Mouse (Mus musculus): ENCODE measurements around the gene Tmem259. TPM values are rescaled to one million over a fixed set of nuclear protein-coding genes. Genes with fewer than 3 reads are reported as not detected.

Tmem259 gene
- polyA plus RNA-seq, 1 experiment from 2014 or later, result 20.3 TPM

DNA sequence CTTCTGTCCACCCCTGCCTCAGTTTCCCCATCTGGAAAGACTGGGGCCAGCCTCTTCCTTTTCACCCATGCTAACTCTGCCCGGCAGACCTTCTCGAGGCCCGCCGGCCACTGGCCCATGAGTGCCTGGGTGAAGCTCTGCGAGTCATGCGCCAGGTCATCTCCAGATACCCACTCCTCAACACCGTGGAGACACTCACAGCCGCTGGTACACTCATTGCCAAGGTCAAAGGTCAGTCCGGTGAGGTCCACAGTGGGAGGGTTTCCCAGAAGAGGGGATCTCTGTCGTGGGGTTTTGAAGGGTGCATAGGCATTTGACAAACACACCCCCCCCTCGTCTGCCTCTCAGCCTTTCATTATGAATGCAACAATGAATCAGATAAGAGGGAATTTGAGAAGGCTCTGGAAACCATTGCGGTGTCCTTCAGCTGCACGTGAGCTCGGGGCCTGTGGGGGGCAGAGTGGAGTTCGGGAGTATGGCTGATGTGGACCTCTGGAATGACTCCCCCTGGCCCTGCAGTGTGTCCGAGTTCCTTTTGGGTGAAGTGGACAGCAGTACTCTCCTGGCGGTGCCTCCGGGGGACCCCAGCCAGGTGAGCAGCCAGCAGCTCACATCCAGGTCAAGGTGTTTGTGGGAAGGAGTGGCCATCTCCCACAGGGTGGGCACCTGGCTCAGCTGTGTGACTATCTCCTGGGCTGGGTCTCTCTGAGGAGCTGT lies 36.6 kb upstream of the Tmem259 start:
- 77% methylated on average over 18 of the region's 18 CpGs for WGBS
- Histone ChIP-seq H3K27ac (replicated peaks in 1 of 2; ENCODE audit: control insufficient read depth in 1 of 2, insufficient read depth in 1 of 2, low read depth in 2 of 2, low read length in 2 of 2) (no peak overlapping the region), H3K27me3 (ENCODE audit: control insufficient read depth, insufficient read depth, low read length) (0 out of 2 replicates have a peak, but pooled peaks cover under 1% of the 10 kb centered on the region), H3K9ac (ENCODE audit: low read length) (no peak overlapping the region), H3K4me2 (ENCODE audit: low read length) (peak overlapping the region; percentile 56; the same call in 1 of the 2 replicates), H3K9me3 (ENCODE audit: control insufficient read depth, low read length) (no peaks in the 10 kb centered on the region), H3K36me3 (ENCODE audit: control insufficient read depth, insufficient read depth, low read length) (no peaks in the 10 kb centered on the region), H3K4me1 (ENCODE audit: control insufficient read depth in 2 of 2, insufficient read depth in 2 of 2, low read length in 2 of 2) (peaks cover 13 to 15% of the 10 kb centered on the region in 2 experiments; a peak in 3 of 4 replicates), H3K4me3 (ENCODE audit: control insufficient read depth in 1 of 2, insufficient read depth in 1 of 2, low read depth in 1 of 2, low read length in 2 of 2) (no peak overlapping the region)
- no peak for ATAC-seq (ENCODE audit: insufficient number of reproducible peaks, insufficient read depth, low FRiP score, low read depth)

DNA sequence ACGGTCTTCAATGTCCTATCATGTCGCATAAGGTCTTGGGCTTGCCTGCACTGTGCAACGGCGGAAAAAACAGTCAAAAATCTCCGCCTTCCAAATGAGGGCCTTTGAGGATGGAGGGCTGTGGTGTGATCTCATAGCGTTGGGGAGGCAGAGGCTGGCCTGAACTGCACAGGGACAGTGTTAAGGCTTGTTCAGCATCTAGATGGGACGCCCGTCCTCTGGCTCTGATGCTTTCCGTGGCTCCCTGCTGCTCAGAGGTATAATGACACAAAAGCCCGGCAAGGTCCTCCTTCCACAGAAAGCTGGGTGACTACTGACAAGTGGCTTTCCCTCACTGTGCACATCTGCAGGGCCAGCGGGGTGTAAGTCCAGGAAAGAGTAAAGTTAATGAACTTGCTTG lies 36.1 kb upstream of the Tmem259 start:
- Histone ChIP-seq H3K9me3 (ENCODE audit: control insufficient read depth, low read length) (no peaks in the 10 kb centered on the region), H3K4me3 (ENCODE audit: control insufficient read depth in 1 of 2, insufficient read depth in 1 of 2, low read depth in 1 of 2, low read length in 2 of 2) (peak overlapping the region in 1 of 2 experiments; percentile 32; a peak in 2 of 4 replicates), H3K4me2 (ENCODE audit: low read length) (peak overlapping the region; percentile 56), H3K9ac (ENCODE audit: low read length) (peak overlapping the region; percentile 6; the same call in 1 of the 2 replicates), H3K27me3 (ENCODE audit: control insufficient read depth, insufficient read depth, low read length) (peaks cover 6% of the 10 kb centered on the region), H3K27ac (replicated peaks in 1 of 2; ENCODE audit: control insufficient read depth in 1 of 2, insufficient read depth in 1 of 2, low read depth in 2 of 2, low read length in 2 of 2) (no peak overlapping the region), H3K36me3 (ENCODE audit: control insufficient read depth, insufficient read depth, low read length) (no peaks in the 10 kb centered on the region), H3K4me1 (ENCODE audit: control insufficient read depth in 2 of 2, insufficient read depth in 2 of 2, low read length in 2 of 2) (peaks cover 13 to 15% of the 10 kb centered on the region in 2 experiments; a peak in 3 of 4 replicates)
- WGBS, result 34% methylated on average over 11 of the region's 11 CpGs
- ATAC-seq (ENCODE audit: insufficient number of reproducible peaks, insufficient read depth, low FRiP score, low read depth), result no peak

DNA sequence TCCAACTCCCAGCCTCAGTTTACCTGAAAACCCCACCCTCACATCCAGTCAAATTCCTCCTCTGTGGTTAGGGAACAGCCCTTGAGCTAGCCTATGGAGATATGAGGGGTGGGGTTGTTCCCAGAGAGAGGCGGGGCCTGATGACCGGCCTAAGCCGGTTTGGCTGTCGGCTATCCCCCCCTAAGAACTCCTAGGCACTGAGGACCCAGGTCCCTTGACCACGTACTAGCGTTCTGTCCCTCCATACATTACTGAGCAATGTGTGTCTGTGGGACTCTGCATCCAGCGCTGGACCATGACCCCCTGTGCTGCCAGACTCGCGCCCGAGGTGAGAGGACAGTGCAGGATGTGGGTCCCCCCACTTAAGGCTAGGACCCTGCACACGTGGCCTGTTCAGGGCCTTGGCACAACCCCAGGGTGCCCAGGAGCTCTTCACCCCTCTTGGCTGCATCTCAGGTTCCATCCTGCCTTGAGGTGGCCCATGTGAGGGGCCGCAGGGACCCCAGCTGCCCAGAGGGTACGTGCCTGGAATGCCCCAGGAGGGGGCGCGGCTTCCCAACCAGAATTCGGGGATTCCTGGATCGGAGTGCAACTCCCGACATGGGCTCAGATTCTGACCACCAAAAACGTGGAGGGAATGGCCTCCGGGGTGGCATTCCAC lies 35.5 kb upstream of the Tmem259 start:
- Histone ChIP-seq H3K36me3 (ENCODE audit: control insufficient read depth, insufficient read depth, low read length) (no peaks in the 10 kb centered on the region), H3K4me2 (ENCODE audit: low read length) (peak overlapping the region; percentile 56), H3K27ac (replicated peaks in 1 of 2; ENCODE audit: control insufficient read depth in 1 of 2, insufficient read depth in 1 of 2, low read depth in 2 of 2, low read length in 2 of 2) (peak overlapping the region; percentile 18 to 26; a peak in 2 of 4 replicates), H3K4me3 (ENCODE audit: control insufficient read depth in 1 of 2, insufficient read depth in 1 of 2, low read depth in 1 of 2, low read length in 2 of 2) (peak overlapping the region in 1 of 2 experiments; percentile 32; a peak in 2 of 4 replicates), H3K27me3 (ENCODE audit: control insufficient read depth, insufficient read depth, low read length) (peaks cover 12% of the 10 kb centered on the region), H3K9me3 (ENCODE audit: control insufficient read depth, low read length) (no peaks in the 10 kb centered on the region), H3K9ac (ENCODE audit: low read length) (peak overlapping the region; percentile 6), H3K4me1 (ENCODE audit: control insufficient read depth in 2 of 2, insufficient read depth in 2 of 2, low read length in 2 of 2) (peaks cover 13 to 15% of the 10 kb centered on the region in 2 experiments; a peak in 3 of 4 replicates)
- ATAC-seq (ENCODE audit: insufficient number of reproducible peaks, insufficient read depth, low FRiP score, low read depth), result peak; percentile 51
- 13% methylated on average over 20 of the region's 20 CpGs for WGBS

DNA sequence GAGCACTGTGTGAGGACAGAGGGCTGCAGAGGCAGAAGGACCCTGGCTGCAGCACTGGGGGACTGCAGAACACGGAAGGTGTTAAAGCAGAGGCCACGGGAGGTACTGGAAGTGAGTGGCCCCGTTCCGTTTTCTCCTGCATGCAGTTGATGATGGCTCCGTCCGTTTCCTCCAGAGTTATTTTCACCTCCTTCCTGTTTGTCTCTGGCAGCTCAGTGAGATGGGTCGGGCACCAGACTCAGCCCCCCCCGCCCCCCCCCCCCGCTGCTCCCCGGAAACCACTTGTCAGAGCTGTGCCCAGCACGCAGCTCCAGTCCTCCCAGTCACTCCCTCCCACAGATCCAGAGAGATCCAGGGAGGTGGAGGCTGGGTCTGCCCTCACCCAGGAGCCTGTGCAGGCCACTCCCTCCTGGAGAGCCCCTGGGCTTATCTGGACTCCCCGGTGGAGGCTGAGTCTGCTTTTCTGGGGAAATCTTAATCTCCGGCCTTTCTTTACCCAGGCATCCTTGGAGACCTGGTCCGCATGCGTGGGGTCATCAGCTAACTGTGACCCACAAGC lies 34.7 kb upstream of the Tmem259 start:
- Histone ChIP-seq H3K4me1 (ENCODE audit: control insufficient read depth in 2 of 2, insufficient read depth in 2 of 2, low read length in 2 of 2) (peaks cover 13 to 15% of the 10 kb centered on the region in 2 experiments; a peak in 3 of 4 replicates), H3K27ac (replicated peaks in 1 of 2; ENCODE audit: control insufficient read depth in 1 of 2, insufficient read depth in 1 of 2, low read depth in 2 of 2, low read length in 2 of 2) (peak overlapping the region; percentile 17 to 26), H3K9me3 (ENCODE audit: control insufficient read depth, low read length) (no peaks in the 10 kb centered on the region), H3K4me3 (ENCODE audit: control insufficient read depth in 1 of 2, insufficient read depth in 1 of 2, low read depth in 1 of 2, low read length in 2 of 2) (peak overlapping the region in 1 of 2 experiments; percentile 18; a peak in 2 of 4 replicates), H3K4me2 (ENCODE audit: low read length) (peak overlapping the region; percentile 56), H3K27me3 (ENCODE audit: control insufficient read depth, insufficient read depth, low read length) (peaks cover 20% of the 10 kb centered on the region), H3K36me3 (ENCODE audit: control insufficient read depth, insufficient read depth, low read length) (no peaks in the 10 kb centered on the region), H3K9ac (ENCODE audit: low read length) (peak overlapping the region; percentile 6)
- 3% methylated on average over 15 of the region's 15 CpGs for WGBS
- ATAC-seq (ENCODE audit: insufficient number of reproducible peaks, insufficient read depth, low FRiP score, low read depth), result peak; percentile 37; the same call in 1 of the 2 replicates

DNA sequence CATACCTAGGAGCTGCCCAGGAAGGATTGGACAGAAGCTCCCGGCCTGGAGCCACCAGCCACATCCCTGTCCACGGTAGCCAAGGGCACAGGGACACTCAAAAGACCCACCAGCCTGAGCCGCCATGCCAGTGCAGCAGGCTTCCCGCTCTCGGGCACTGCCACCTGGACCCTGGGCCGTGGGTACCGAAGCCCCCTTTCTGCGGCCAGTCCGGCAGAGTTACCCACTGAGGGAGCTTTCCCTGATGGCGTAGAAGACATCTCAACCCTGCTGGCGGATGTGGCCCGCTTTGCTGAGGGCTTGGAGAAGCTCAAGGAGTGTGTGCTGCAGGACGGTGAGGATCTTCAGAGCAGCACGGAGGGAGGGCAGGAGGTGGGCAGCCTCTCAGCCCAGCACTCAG lies 33.6 kb upstream of the Tmem259 start:
- Histone ChIP-seq H3K4me3 (ENCODE audit: control insufficient read depth in 1 of 2, insufficient read depth in 1 of 2, low read depth in 1 of 2, low read length in 2 of 2) (no peak overlapping the region), H3K9me3 (ENCODE audit: control insufficient read depth, low read length) (no peaks in the 10 kb centered on the region), H3K4me1 (ENCODE audit: control insufficient read depth in 2 of 2, insufficient read depth in 2 of 2, low read length in 2 of 2) (peaks cover 13 to 15% of the 10 kb centered on the region in 2 experiments; a peak in 3 of 4 replicates), H3K4me2 (ENCODE audit: low read length) (no peak overlapping the region), H3K36me3 (ENCODE audit: control insufficient read depth, insufficient read depth, low read length) (no peaks in the 10 kb centered on the region), H3K27ac (replicated peaks in 1 of 2; ENCODE audit: control insufficient read depth in 1 of 2, insufficient read depth in 1 of 2, low read depth in 2 of 2, low read length in 2 of 2) (no peak overlapping the region), H3K9ac (ENCODE audit: low read length) (no peak overlapping the region), H3K27me3 (ENCODE audit: control insufficient read depth, insufficient read depth, low read length) (peaks cover 30% of the 10 kb centered on the region)
- no peak for ATAC-seq (ENCODE audit: insufficient number of reproducible peaks, insufficient read depth, low FRiP score, low read depth)
- WGBS, result 83% methylated on average over 14 of the region's 14 CpGs

DNA sequence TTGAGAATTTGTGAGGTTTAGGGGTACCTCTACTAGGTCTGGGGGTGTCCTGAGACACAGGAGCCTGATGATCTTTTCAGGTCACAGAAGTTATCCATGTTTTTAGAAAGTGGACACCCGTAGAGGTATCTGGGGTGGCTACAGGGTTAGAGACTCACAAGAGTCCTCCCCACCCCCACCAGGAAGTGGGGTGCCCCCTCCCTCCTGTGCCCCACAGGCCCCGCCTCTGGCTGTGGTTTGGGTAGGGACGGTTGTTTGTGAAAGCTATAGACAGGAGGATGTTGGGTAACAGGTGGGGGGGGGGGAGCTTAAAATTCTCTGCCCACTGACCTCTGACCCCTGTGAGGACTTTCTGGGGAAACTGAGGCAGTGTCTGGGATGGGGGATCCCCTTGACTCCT lies 33.2 kb upstream of the Tmem259 start:
- H3K4me2 ChIP-seq (ENCODE audit: low read length), result no peak overlapping the region
- no peaks in the 10 kb centered on the region for H3K9me3 ChIP-seq (ENCODE audit: control insufficient read depth, low read length)
- H3K9ac ChIP-seq (ENCODE audit: low read length), result no peak overlapping the region
- WGBS, result 68% methylated on average over 3 of the region's 3 CpGs
- no peak overlapping the region for H3K4me3 ChIP-seq (ENCODE audit: control insufficient read depth in 1 of 2, insufficient read depth in 1 of 2, low read depth in 1 of 2, low read length in 2 of 2)
- ATAC-seq (ENCODE audit: insufficient number of reproducible peaks, insufficient read depth, low FRiP score, low read depth), result no peak
- peaks cover 13 to 15% of the 10 kb centered on the region in 2 experiments; a peak in 3 of 4 replicates for H3K4me1 ChIP-seq (ENCODE audit: control insufficient read depth in 2 of 2, insufficient read depth in 2 of 2, low read length in 2 of 2)
- H3K27me3 ChIP-seq (ENCODE audit: control insufficient read depth, insufficient read depth, low read length), result peaks cover 31% of the 10 kb centered on the region
- no peak overlapping the region for H3K27ac ChIP-seq (replicated peaks in 1 of 2; ENCODE audit: control insufficient read depth in 1 of 2, insufficient read depth in 1 of 2, low read depth in 2 of 2, low read length in 2 of 2)
- no peaks in the 10 kb centered on the region for H3K36me3 ChIP-seq (ENCODE audit: control insufficient read depth, insufficient read depth, low read length)

DNA sequence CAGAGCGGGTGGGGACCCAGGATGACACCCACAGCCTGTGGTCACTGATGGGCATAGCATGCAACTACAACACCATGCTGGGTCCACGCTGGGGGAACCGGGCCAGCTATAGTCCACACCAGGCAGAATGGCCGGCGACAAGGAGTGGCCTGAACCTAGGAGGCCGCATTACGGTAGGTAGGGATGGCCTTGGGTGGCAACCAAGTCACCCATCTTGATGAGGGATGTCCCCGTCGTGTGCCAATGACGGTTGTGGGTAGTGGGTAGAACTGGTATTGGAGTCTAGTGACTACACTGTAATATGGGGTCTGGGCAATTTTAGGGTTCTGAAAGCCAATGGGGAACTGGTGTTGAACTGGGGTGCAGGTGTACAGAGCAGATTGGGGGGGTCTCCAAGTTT lies 32.8 kb upstream of the Tmem259 start:
- H3K4me3 ChIP-seq (ENCODE audit: control insufficient read depth in 1 of 2, insufficient read depth in 1 of 2, low read depth in 1 of 2, low read length in 2 of 2), result no peak overlapping the region

More for the DNA sequence above, 32.8 kb upstream of the Tmem259 start:
- H3K9ac ChIP-seq (ENCODE audit: low read length), result no peak overlapping the region
- no peaks in the 10 kb centered on the region for H3K36me3 ChIP-seq (ENCODE audit: control insufficient read depth, insufficient read depth, low read length)
- peaks cover 13 to 15% of the 10 kb centered on the region in 2 experiments; a peak in 3 of 4 replicates for H3K4me1 ChIP-seq (ENCODE audit: control insufficient read depth in 2 of 2, insufficient read depth in 2 of 2, low read length in 2 of 2)
- peaks cover 31% of the 10 kb centered on the region for H3K27me3 ChIP-seq (ENCODE audit: control insufficient read depth, insufficient read depth, low read length)
- 84% methylated on average over 10 of the region's 10 CpGs for WGBS
- no peak overlapping the region for H3K4me2 ChIP-seq (ENCODE audit: low read length)
- ATAC-seq (ENCODE audit: insufficient number of reproducible peaks, insufficient read depth, low FRiP score, low read depth), result no peak
- H3K27ac ChIP-seq (replicated peaks in 1 of 2; ENCODE audit: control insufficient read depth in 1 of 2, insufficient read depth in 1 of 2, low read depth in 2 of 2, low read length in 2 of 2), result no peak overlapping the region
- no peaks in the 10 kb centered on the region for H3K9me3 ChIP-seq (ENCODE audit: control insufficient read depth, low read length)

Measured in heart, embryonic 14.5 days (tissue).